Comparison of ENCODE assay signal across 23 mouse cellular contexts in genomic region chr3:122359426-122359825, GRCm38 (mm10).
DNase-seq lines count a peak whose midpoint lies in the region; ATAC-seq lines count a peak whose summit lies in the region.
"Had no signal": no experiment of that assay in that cellular context is flagged by ENCODE, and none has a peak within 500 bp of the region (broad histone marks: within the 10 kb centered on the region; RNA-seq: fewer than 3 reads in every experiment).

No protein-coding gene starts in this region.

- H3K4me1 ChIP-seq in embryonic facial prominence, embryonic 11.5 days (ENCODE audit: control insufficient read depth, insufficient read depth, low read length): no peaks in the 10 kb centered on the region; the same call in 1 of the 2 replicates
- peaks cover 34% of the 10 kb centered on the region for H3K4me1 ChIP-seq in embryonic facial prominence, embryonic 10.5 days
- H3K4me1 ChIP-seq: hindbrain, embryonic 12.5 days had no signal

- no peaks in the 10 kb centered on the region for H3K36me3 ChIP-seq in embryonic facial prominence, embryonic 11.5 days (replicated peaks; ENCODE audit: control insufficient read depth, insufficient read depth, low read depth, low read length)
- H3K36me3 ChIP-seq in embryonic facial prominence, embryonic 10.5 days (replicated peaks): no peaks in the 10 kb centered on the region
- H3K36me3 ChIP-seq: embryonic facial prominence, embryonic 13.5 days; G1E; heart, embryonic 13.5 days; hindbrain, embryonic 12.5 days; intestine, embryonic 15.5 days had no signal

- H3K9me3 ChIP-seq in embryonic facial prominence, embryonic 11.5 days (replicated peaks; ENCODE audit: control insufficient read depth, low read length): no peaks in the 10 kb centered on the region
- H3K9me3 ChIP-seq in embryonic facial prominence, embryonic 10.5 days: no peaks in the 10 kb centered on the region
- H3K9me3 ChIP-seq: embryonic facial prominence, embryonic 13.5 days; forebrain, embryonic 13.5 days; G1E; heart, embryonic 13.5 days; hindbrain, embryonic 12.5 days; intestine, embryonic 15.5 days had no signal

- H3K27ac ChIP-seq in embryonic facial prominence, embryonic 11.5 days (replicated peaks; ENCODE audit: low read depth, low read length): no peak overlapping the region
- H3K27ac ChIP-seq in embryonic facial prominence, embryonic 10.5 days (replicated peaks): no peak overlapping the region
- H3K27ac ChIP-seq: embryonic facial prominence, embryonic 13.5 days; forebrain, embryonic 13.5 days; heart, embryonic 13.5 days; hindbrain, embryonic 12.5 days; hindbrain, postnatal 0 days; intestine, embryonic 15.5 days had no signal

- ATAC-seq in embryonic facial prominence, embryonic 11.5 days (replicated peaks; ENCODE audit: insufficient number of reproducible peaks, low FRiP score, low TSS enrichment, low read depth): no peak
- ATAC-seq: CD4-positive, CD25-positive, alpha-beta regulatory T cell, adult 4 months; forebrain, embryonic 13.5 days; hindbrain, postnatal 0 days; intestine, embryonic 15.5 days had no signal

- no peak overlapping the region for H3K9ac ChIP-seq in embryonic facial prominence, embryonic 11.5 days (replicated peaks; ENCODE audit: low read length)
- H3K9ac ChIP-seq: embryonic facial prominence, embryonic 13.5 days; forebrain, embryonic 13.5 days; heart, embryonic 13.5 days; hindbrain, embryonic 12.5 days; intestine, embryonic 15.5 days had no signal

- intact Hi-C loops in left cerebral cortex, postnatal 25 days (cut with DNase I): no loop called here
- intact Hi-C loops in left cerebral cortex, postnatal 36 days (cut with DNase I): no loop called here

- H3K4me3 ChIP-seq in embryonic facial prominence, embryonic 11.5 days (ENCODE audit: low read depth, low read length): no peak overlapping the region
- H3K4me3 ChIP-seq in embryonic facial prominence, embryonic 10.5 days: no peak overlapping the region
- H3K4me3 ChIP-seq: embryonic facial prominence, embryonic 13.5 days; forebrain, embryonic 13.5 days; heart, embryonic 13.5 days; hindbrain, embryonic 12.5 days; intestine, embryonic 15.5 days had no signal

- 61% methylated on average over 7 of the region's 7 CpGs for WGBS in embryonic facial prominence, embryonic 11.5 days
- WGBS in embryonic facial prominence, embryonic 10.5 days: 64% methylated on average over 7 of the region's 7 CpGs

- H3K4me2 ChIP-seq in embryonic facial prominence, embryonic 11.5 days (ENCODE audit: low read depth, low read length): no peak overlapping the region
- H3K4me2 ChIP-seq: embryonic facial prominence, embryonic 13.5 days; forebrain, embryonic 13.5 days; heart, embryonic 13.5 days; hindbrain, embryonic 12.5 days; intestine, embryonic 15.5 days had no signal

- no peaks in the 10 kb centered on the region for H3K27me3 ChIP-seq in embryonic facial prominence, embryonic 11.5 days (ENCODE audit: control insufficient read depth, insufficient read depth, low read length)
- no peaks in the 10 kb centered on the region; the same call in none of the 2 replicates for H3K27me3 ChIP-seq in embryonic facial prominence, embryonic 10.5 days (replicated peaks; ENCODE audit: low read depth, poor library complexity, severe bottlenecking)
- H3K27me3 ChIP-seq: embryonic facial prominence, embryonic 13.5 days; forebrain, embryonic 13.5 days; intestine, embryonic 15.5 days had no signal

- peak; percentile 24 for DNase-seq in embryonic facial prominence, embryonic 11.5 days (ENCODE audit: low spot score)
- DNase-seq in embryonic facial prominence, embryonic 10.5 days (ENCODE audit: low spot score): no peak
- DNase-seq in left cerebral cortex, postnatal 25 days (ENCODE audit: low spot score in 2 of 2): peak; percentile 14 to 44
- no peak for DNase-seq in left cerebral cortex, postnatal 36 days (ENCODE audit: low spot score in 2 of 2)
- peak; percentile 39 for DNase-seq in hindlimb bud, embryonic 11.5 days (ENCODE audit: extremely low spot score, low read depth, low spot score)
- peak; percentile 28 for DNase-seq in retina, postnatal 1 day
- DNase-seq in kidney, postnatal 36 days: no peak
- no peak for DNase-seq in embryo, embryonic 10.5 days (ENCODE audit: low spot score)
- DNase-seq: adrenal gland, postnatal 10 days; B cell, adult 2 months; cerebellum, adult 2 months; cerebellum, postnatal 10 days; embryo, embryonic 11 days; gastrocnemius, postnatal 14 days; heart, postnatal 36 days had no signal

Comparison
In these comparisons a context has a peak if more than half of its experiments do, and no peak if none do; other contexts are left out.
1. DNase-seq: peak in embryonic facial prominence, embryonic 11.5 days (single experiment), left cerebral cortex, postnatal 25 days (2 of 2), hindlimb bud, embryonic 11.5 days (single experiment) and retina, postnatal 1 day (single experiment); none in embryonic facial prominence, embryonic 10.5 days (single experiment), left cerebral cortex, postnatal 36 days (0 of 2), kidney, postnatal 36 days (0 of 2) and embryo, embryonic 10.5 days (single experiment).